Mouse (Mus musculus): Measurements from ENCODE around the gene Slf2. TPM values are rescaled to one million over a fixed set of nuclear protein-coding genes. Genes with fewer than 3 reads are reported as not detected.

The Slf2 gene
- total and polyA plus RNA-seq, 3 experiments, result 30.2 to 109 (median 35.4) TPM

- Histone ChIP-seq H3K27ac (ENCODE audit: control insufficient read depth, low read depth, low read length) (no peak overlapping the region), H3K4me1 (ENCODE audit: control insufficient read depth in 1 of 2, insufficient read depth in 2 of 2, low read length in 2 of 2) (no peaks in the 10 kb centered on the region), H3K9me3 (replicated peaks; ENCODE audit: insufficient read depth, low read length) (no peaks in the 10 kb centered on the region), H3K36me3 (ENCODE audit: control insufficient read depth in 1 of 2, insufficient read depth in 2 of 2, low read length in 2 of 2) (no peaks in the 10 kb centered on the region), H3K27me3 (ENCODE audit: control insufficient read depth in 1 of 2, insufficient read depth in 2 of 2, low read length in 2 of 2) (peaks cover 31 to 35% of the 10 kb centered on the region in 2 experiments), H3K9ac (ENCODE audit: control insufficient read depth, low read depth, low read length, poor library complexity, severe bottlenecking) (no peak overlapping the region), H3K4me3 (ENCODE audit: control insufficient read depth in 1 of 2, insufficient read depth in 1 of 2, low read depth in 2 of 2, low read length in 2 of 2) (no peak overlapping the region), H3K79me2 (ENCODE audit: control insufficient read depth, insufficient read depth, low read length, poor library complexity) (no peaks in the 10 kb centered on the region)
- TF ChIP-seq MYC (IDR thresholded peaks at IDR 0.05; ENCODE audit: low read depth, low read length) (no peak), ZC3H11A (IDR thresholded peaks at IDR 0.05; ENCODE audit: low read depth, low read length) (no peak)
- no peak for DNase-seq (ENCODE audit: low read depth, low spot score)
Measured at GRCm38 (mm10) chr19:44903343-44904000, 27.5 kb upstream of the Slf2 start.

- DNase-seq (ENCODE audit: low read depth, low spot score), result no peak
Measured at GRCm38 (mm10) chr19:44904141-44904720, 26.7 kb upstream of the Slf2 start.

GRCm38 (mm10) chr19:44905316-44905715 is 25.6 kb upstream of the Slf2 start:
- Histone ChIP-seq H3K9ac (ENCODE audit: control insufficient read depth, low read depth, low read length, poor library complexity, severe bottlenecking) (no peak overlapping the region), H3K36me3 (ENCODE audit: control insufficient read depth in 1 of 2, insufficient read depth in 2 of 2, low read length in 2 of 2) (no peaks in the 10 kb centered on the region), H3K79me2 (ENCODE audit: control insufficient read depth, insufficient read depth, low read length, poor library complexity) (no peaks in the 10 kb centered on the region), H3K4me1 (ENCODE audit: control insufficient read depth in 1 of 2, insufficient read depth in 2 of 2, low read length in 2 of 2) (no peaks in the 10 kb centered on the region), H3K4me3 (ENCODE audit: control insufficient read depth in 1 of 2, insufficient read depth in 1 of 2, low read depth in 2 of 2, low read length in 2 of 2) (no peak overlapping the region), H3K27ac (ENCODE audit: control insufficient read depth, low read depth, low read length) (no peak overlapping the region), H3K27me3 (ENCODE audit: control insufficient read depth in 1 of 2, insufficient read depth in 2 of 2, low read length in 2 of 2) (peaks cover 36 to 45% of the 10 kb centered on the region in 2 experiments), H3K9me3 (replicated peaks; ENCODE audit: insufficient read depth, low read length) (no peaks in the 10 kb centered on the region)
- no peak for DNase-seq (ENCODE audit: low read depth, low spot score)
- TF ChIP-seq NELFE (IDR thresholded peaks at IDR 0.05; ENCODE audit: low read depth, low read length) (no peak), POLR2AphosphoS2 (IDR thresholded peaks at IDR 0.05; ENCODE audit: low read length) (no peak), SIN3A (IDR thresholded peaks at IDR 0.05; ENCODE audit: low read length) (no peak), RCOR1 (IDR thresholded peaks at IDR 0.05; ENCODE audit: low read depth, low read length) (no peak), POLR2A (IDR thresholded peaks at IDR 0.05; ENCODE audit: control insufficient read depth in 1 of 2, insufficient read depth in 1 of 2, low read depth in 1 of 2, low read length in 2 of 2, poor library complexity in 1 of 2) (no peak), ELF1 (IDR thresholded peaks at IDR 0.05; ENCODE audit: low read depth, low read length) (no peak), MAX (IDR thresholded peaks at IDR 0.05; ENCODE audit: low read length) (no peak), RAD21 (IDR thresholded peaks at IDR 0.05; ENCODE audit: low read depth, low read length) (no peak), NRF1 (IDR thresholded peaks at IDR 0.05; ENCODE audit: insufficient read depth, low read depth, low read length, poor library complexity, severe bottlenecking) (no peak), CHD2 (IDR thresholded peaks at IDR 0.05; ENCODE audit: low read length) (no peak), JUND (IDR thresholded peaks at IDR 0.05; ENCODE audit: low read depth, low read length) (no peak), MXI1 (IDR thresholded peaks at IDR 0.05; ENCODE audit: low read depth, low read length) (no peak), POLR2AphosphoS5 (IDR thresholded peaks at IDR 0.05; ENCODE audit: borderline replicate concordance, low read depth, low read length) (no peak), USF1 (IDR thresholded peaks at IDR 0.05; ENCODE audit: low read depth, low read length) (no peak), E2F4 (IDR thresholded peaks at IDR 0.05; ENCODE audit: borderline replicate concordance, low read depth, low read length) (no peak)

More at GRCm38 (mm10) chr19:44904141-44904720, 26.7 kb upstream of the Slf2 start:
- H3K27me3 ChIP-seq (ENCODE audit: control insufficient read depth in 1 of 2, insufficient read depth in 2 of 2, low read length in 2 of 2), result peaks cover 36 to 40% of the 10 kb centered on the region in 2 experiments
- H3K27ac ChIP-seq (ENCODE audit: control insufficient read depth, low read depth, low read length), result no peak overlapping the region
- H3K4me3 ChIP-seq (ENCODE audit: control insufficient read depth in 1 of 2, insufficient read depth in 1 of 2, low read depth in 2 of 2, low read length in 2 of 2), result no peak overlapping the region
- H3K79me2 ChIP-seq (ENCODE audit: control insufficient read depth, insufficient read depth, low read length, poor library complexity), result no peaks in the 10 kb centered on the region
- no peaks in the 10 kb centered on the region for H3K4me1 ChIP-seq (ENCODE audit: control insufficient read depth in 1 of 2, insufficient read depth in 2 of 2, low read length in 2 of 2)
- H3K9ac ChIP-seq (ENCODE audit: control insufficient read depth, low read depth, low read length, poor library complexity, severe bottlenecking), result no peak overlapping the region
- H3K36me3 ChIP-seq (ENCODE audit: control insufficient read depth in 1 of 2, insufficient read depth in 2 of 2, low read length in 2 of 2), result no peaks in the 10 kb centered on the region
- TF ChIP-seq NRF1 (IDR thresholded peaks at IDR 0.05; ENCODE audit: insufficient read depth, low read depth, low read length, poor library complexity, severe bottlenecking) (no peak), USF1 (IDR thresholded peaks at IDR 0.05; ENCODE audit: low read depth, low read length) (no peak)
- H3K9me3 ChIP-seq (replicated peaks; ENCODE audit: insufficient read depth, low read length), result no peaks in the 10 kb centered on the region

Measured in MEL (cell line).